Mouse (Mus musculus) kidney, embryonic 15.5 days (tissue): ENCODE measurements at regions not wholly inside any gene's neighbourhood (a gene's known extent, or its start where the extent isn't known, plus 50 kb on each side); places are given as distances from the start of the nearest gene placed in this dataset.
A peak's percentile ranks its signal among the peaks of the same experiment; 100 is the strongest.

ENCODE experiments used
- ATAC-seq: fragments of 200-750 bp; cut with Nextera tagmentation; replicated peaks from 2 replicates; pipeline ENCODE4 v1.8.0; 2017; ENCODE audit warnings: moderate TSS enrichment; ENCODE audit not compliant: low FRiP score
- H3K27ac ChIP-seq: fragments of 300-500 bp; sonication (generic); 2 replicates; pipeline ENCODE4 v1.5.1; 2015; ENCODE audit warnings: mild to moderate bottlenecking, inconsistent platforms
- H3K27me3 ChIP-seq: fragments of 300-500 bp; sonication (generic); 2 replicates; pipeline ENCODE4 v1.6.1; 2015; ENCODE audit warnings: inconsistent platforms
- H3K36me3 ChIP-seq: fragments of 300-500 bp; sonication (generic); 2 replicates; pipeline ENCODE4 v1.6.1; 2015; ENCODE audit warnings: inconsistent platforms
- H3K4me1 ChIP-seq: fragments of 300-500 bp; sonication (generic); 2 replicates; pipeline ENCODE4 v1.6.1; 2015; ENCODE audit warnings: inconsistent platforms
- H3K4me2 ChIP-seq: fragments of 300-500 bp; sonication (generic); 2 replicates; pipeline ENCODE4 v1.6.1; 2015; ENCODE audit warnings: moderate library complexity, mild to moderate bottlenecking, inconsistent platforms
- H3K4me3 ChIP-seq: fragments of 300-500 bp; sonication (generic); replicated peaks from 2 replicates; pipeline ENCODE4 v1.5.1; 2015; ENCODE audit warnings: mild to moderate bottlenecking, inconsistent platforms
- H3K9ac ChIP-seq: fragments of 300-500 bp; sonication (generic); 2 replicates; pipeline ENCODE4 v1.6.1; 2015; ENCODE audit warnings: mild to moderate bottlenecking, inconsistent platforms
- H3K9me3 ChIP-seq: fragments of 300-500 bp; sonication (generic); replicated peaks from 2 replicates; pipeline ENCODE4 v1.6.1; 2016; ENCODE audit warnings: inconsistent platforms
- WGBS: fragments of 180-500 bp; shearing (Covaris S2); methylation state at CpG from one replicate; pipeline ENCODE4 v1.1.7; 2015; ENCODE audit warnings: mixed read lengths; 5-methylcytosine and 5-hydroxymethylcytosine counted together

DNA sequence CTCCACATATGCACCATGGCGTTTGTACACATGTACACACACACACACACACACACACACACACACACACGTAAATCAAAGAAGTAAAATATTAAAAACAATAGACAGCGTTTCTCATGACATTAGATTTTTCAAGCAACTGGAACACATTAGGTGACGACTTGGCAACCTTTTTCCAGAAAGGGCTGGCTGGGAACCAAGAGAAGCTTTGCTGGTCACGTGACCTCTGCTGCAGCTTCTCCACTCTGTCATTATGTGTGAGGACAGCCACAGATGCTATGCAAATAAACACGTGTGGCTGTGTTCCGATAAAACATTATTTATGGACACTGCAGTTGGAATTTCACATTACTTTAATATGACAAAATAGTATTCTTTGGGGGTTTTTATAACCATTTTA is 124.3 kb downstream of the Slc38a6 start:
- Histone ChIP-seq H3K9me3 (no peaks in the 10 kb centered on the region), H3K27ac (no peak overlapping the region), H3K4me2 (no peak overlapping the region), H3K4me3 (no peak overlapping the region), H3K4me1 (peaks cover 13% of the 10 kb centered on the region; the same call in 1 of the 2 replicates), H3K27me3 (no peaks in the 10 kb centered on the region), H3K9ac (no peak overlapping the region), H3K36me3 (no peaks in the 10 kb centered on the region)
- ATAC-seq, result no peak
- WGBS, result 61% methylated on average over 7 of the region's 7 CpGs

DNA sequence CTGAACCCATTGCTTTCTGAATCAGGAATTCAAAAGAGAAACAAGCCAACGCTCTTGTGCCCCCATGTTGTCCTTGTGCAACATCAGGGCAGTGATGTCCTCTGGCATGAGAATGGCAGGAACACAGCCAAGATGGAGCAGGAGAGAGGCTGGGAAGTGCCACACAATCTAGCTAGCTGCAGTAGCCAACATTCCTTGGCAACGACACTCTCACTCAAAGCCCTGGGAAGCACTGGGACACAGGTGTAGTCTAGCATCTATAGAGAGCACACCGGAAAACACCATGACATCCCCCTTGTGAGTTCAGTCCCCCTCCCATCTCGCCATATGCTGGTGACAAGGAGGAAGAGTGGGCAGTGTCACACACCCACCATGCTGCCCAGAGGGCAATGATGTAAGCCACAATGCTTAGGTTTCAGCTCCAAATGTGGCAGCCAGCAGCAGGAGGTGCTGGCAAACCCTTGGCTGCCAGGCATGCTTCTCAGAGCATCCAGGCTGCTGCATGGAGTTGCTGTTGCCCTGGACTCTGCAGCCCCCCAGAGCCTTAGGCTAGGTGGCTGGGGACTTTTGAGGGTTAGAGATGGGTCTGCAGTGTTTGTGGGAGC is 123.0 kb downstream of the Slc38a6 start:
- Histone ChIP-seq H3K9me3 (no peaks in the 10 kb centered on the region), H3K4me1 (peaks cover 24% of the 10 kb centered on the region), H3K4me2 (no peak overlapping the region), H3K4me3 (no peak overlapping the region), H3K27me3 (no peaks in the 10 kb centered on the region), H3K27ac (no peak overlapping the region), H3K9ac (no peak overlapping the region), H3K36me3 (no peaks in the 10 kb centered on the region)
- WGBS, result 81% methylated on average over 4 of the region's 4 CpGs
- ATAC-seq, result no peak

DNA sequence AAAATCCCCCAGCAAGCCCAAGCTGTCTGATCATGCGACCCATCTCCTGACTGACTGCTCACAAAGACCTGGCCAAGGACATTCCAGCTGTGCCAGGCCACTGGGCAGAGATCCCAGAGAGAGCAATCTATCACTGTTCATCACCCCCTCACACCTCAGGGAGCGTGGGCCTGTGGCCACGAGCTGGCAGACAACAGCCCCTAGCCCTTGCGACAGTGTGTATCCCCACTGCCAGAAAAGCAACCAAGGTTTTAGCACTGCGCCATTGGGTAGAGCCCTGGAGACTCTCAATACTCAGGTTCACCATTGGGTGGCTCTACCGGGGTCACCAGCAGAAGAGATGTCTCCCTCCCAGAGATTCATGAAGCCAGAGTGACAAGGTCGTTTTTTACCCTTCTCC is 122.0 kb downstream of the Slc38a6 start:
- Histone ChIP-seq H3K9ac (no peak overlapping the region), H3K27ac (no peak overlapping the region), H3K9me3 (no peaks in the 10 kb centered on the region), H3K4me1 (peaks cover 31% of the 10 kb centered on the region), H3K36me3 (no peaks in the 10 kb centered on the region), H3K4me2 (no peak overlapping the region), H3K4me3 (no peak overlapping the region), H3K27me3 (no peaks in the 10 kb centered on the region)
- no peak for ATAC-seq
- 69% methylated on average over 7 of the region's 7 CpGs for WGBS

GRCm38 (mm10) chr12:73408165-73408564 is 121.6 kb downstream of the Slc38a6 start:
- no peak for ATAC-seq
- H3K4me1 ChIP-seq, result peaks cover 26% of the 10 kb centered on the region
- WGBS, result 83% methylated on average over 11 of the region's 11 CpGs

GRCm38 (mm10) chr12:73406556-73407087 is 120.0 kb downstream of the Slc38a6 start:
- H3K27me3 ChIP-seq, result no peaks in the 10 kb centered on the region
- ATAC-seq, result no peak

More at GRCm38 (mm10) chr12:73408165-73408564, 121.6 kb downstream of the Slc38a6 start:
- Histone ChIP-seq H3K9me3 (no peaks in the 10 kb centered on the region), H3K27ac (no peak overlapping the region), H3K27me3 (no peaks in the 10 kb centered on the region), H3K4me3 (no peak overlapping the region), H3K4me2 (no peak overlapping the region), H3K36me3 (no peaks in the 10 kb centered on the region), H3K9ac (no peak overlapping the region)

GRCm38 (mm10) chr12:73405583-73405982 is 119.0 kb downstream of the Slc38a6 start:
- Histone ChIP-seq H3K4me2 (no peak overlapping the region), H3K27me3 (no peaks in the 10 kb centered on the region), H3K9me3 (no peaks in the 10 kb centered on the region), H3K27ac (no peak overlapping the region), H3K36me3 (no peaks in the 10 kb centered on the region), H3K9ac (no peak overlapping the region), H3K4me3 (no peak overlapping the region), H3K4me1 (peaks cover 22% of the 10 kb centered on the region)
- peak; percentile 36; the same call in 1 of the 2 replicates for ATAC-seq
- WGBS, result 73% methylated on average over 9 of the region's 9 CpGs

More at GRCm38 (mm10) chr12:73406556-73407087, 120.0 kb downstream of the Slc38a6 start:
- Histone ChIP-seq H3K36me3 (no peaks in the 10 kb centered on the region), H3K9me3 (no peaks in the 10 kb centered on the region), H3K4me2 (no peak overlapping the region), H3K9ac (no peak overlapping the region), H3K4me3 (no peak overlapping the region), H3K4me1 (peaks cover 22% of the 10 kb centered on the region), H3K27ac (no peak overlapping the region)
- WGBS, result 84% methylated on average over 8 of the region's 8 CpGs

DNA sequence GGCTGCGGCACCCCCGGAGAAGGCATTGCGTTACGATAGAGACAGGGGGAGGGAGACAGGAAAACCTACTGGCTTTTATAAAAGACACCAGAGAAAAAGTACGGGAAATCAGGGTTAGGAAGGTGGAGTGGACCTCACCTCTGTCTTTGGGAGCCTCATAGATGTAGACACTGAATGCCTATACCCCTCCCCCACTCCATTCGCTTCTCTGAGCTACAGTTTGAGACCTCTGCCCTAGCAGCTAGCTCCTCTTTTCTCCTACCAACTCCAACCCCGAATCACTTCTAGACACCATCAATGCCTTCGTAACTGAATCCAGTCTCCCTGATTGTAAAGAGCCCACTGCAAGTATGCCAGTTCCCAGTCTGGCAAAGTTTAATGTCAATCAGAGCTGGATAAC is 118.5 kb downstream of the Slc38a6 start:
- no peak for ATAC-seq
- Histone ChIP-seq H3K9ac (no peak overlapping the region), H3K27ac (no peak overlapping the region), H3K4me1 (peaks cover 23% of the 10 kb centered on the region), H3K9me3 (no peaks in the 10 kb centered on the region), H3K36me3 (no peaks in the 10 kb centered on the region), H3K4me3 (no peak overlapping the region), H3K4me2 (no peak overlapping the region), H3K27me3 (no peaks in the 10 kb centered on the region)
- WGBS, result 65% methylated on average over 8 of the region's 8 CpGs

DNA sequence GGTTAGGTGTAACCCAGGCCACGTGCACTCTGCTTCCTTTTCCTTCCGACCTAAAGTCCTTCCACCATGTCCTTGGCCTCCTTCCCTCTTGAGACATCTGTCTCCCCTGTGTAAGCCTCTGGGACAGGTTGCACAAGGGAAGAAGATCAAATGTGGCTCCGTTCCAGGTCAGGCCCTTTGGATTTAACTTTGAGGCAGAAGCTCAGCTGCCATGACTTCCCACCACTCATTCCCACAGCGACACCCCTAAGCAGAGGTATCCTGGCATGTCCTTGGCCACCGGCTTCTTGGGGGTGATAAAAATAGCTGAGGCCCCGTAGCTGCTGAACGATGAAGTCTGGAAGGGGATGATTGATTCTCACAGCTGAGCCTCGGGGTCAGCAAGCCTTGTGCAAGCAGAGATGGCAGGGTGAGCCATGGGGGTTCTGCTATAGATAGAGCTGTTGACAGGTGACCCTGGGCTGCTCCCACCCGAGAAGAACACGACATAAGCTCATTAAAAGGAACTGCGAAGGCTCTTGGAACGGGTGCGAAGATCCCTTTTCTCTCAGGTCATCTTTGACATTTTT is 117.4 kb downstream of the Slc38a6 start:
- H3K9ac ChIP-seq, result no peak overlapping the region
- H3K4me1 ChIP-seq, result peaks cover 23% of the 10 kb centered on the region
- H3K27me3 ChIP-seq, result no peaks in the 10 kb centered on the region
- H3K4me3 ChIP-seq, result no peak overlapping the region
- no peak for ATAC-seq
- no peak overlapping the region for H3K27ac ChIP-seq
- H3K36me3 ChIP-seq, result no peaks in the 10 kb centered on the region
- no peaks in the 10 kb centered on the region for H3K9me3 ChIP-seq
- H3K4me2 ChIP-seq, result no peak overlapping the region
- 52% methylated on average over 13 of the region's 13 CpGs for WGBS
